Mouse (Mus musculus): Measurements from ENCODE around the gene Kctd2. TPM values are rescaled to one million over a fixed set of nuclear protein-coding genes. Genes with fewer than 3 reads are reported as not detected.

Gene Kctd2
- polyA plus RNA-seq, 1 experiment from 2014 or later: 33.0 TPM

DNA sequence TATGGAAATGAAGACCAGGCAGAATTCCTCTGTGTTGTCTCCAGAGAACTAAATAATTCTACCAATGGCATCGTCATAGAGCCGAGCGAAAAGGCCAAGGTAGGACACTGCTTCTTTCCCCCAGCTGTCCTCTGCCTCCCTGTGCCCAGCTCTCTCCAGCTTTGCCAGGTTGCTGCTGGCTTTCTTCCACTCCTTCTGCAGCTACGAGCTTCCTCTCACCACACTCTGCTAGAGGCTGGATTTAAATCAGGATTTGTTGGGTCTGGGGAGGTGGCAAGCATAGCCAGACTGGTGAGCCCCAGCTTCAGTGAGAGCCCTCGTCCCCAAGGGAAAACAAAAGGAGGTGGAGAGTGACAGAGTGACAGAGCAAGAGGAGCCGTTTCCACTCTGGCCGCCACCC lies 9.4 kb downstream of the Kctd2 start:
- no peaks in the 10 kb centered on the region for H3K9me3 ChIP-seq (replicated peaks)
- peaks cover 79% of the 10 kb centered on the region for H3K36me3 ChIP-seq
- H3K9ac ChIP-seq: no peak overlapping the region
- H3K4me3 ChIP-seq: no peak overlapping the region
- H3K4me1 ChIP-seq: peaks cover 7% of the 10 kb centered on the region; the same call in 1 of the 2 replicates
- no peak for ATAC-seq (ENCODE audit: low FRiP score)
- no peak overlapping the region for H3K27ac ChIP-seq
- no peak overlapping the region for H3K4me2 ChIP-seq (replicated peaks)
- 86% methylated on average over 7 of the region's 7 CpGs for WGBS
- H3K27me3 ChIP-seq: no peaks in the 10 kb centered on the region

DNA sequence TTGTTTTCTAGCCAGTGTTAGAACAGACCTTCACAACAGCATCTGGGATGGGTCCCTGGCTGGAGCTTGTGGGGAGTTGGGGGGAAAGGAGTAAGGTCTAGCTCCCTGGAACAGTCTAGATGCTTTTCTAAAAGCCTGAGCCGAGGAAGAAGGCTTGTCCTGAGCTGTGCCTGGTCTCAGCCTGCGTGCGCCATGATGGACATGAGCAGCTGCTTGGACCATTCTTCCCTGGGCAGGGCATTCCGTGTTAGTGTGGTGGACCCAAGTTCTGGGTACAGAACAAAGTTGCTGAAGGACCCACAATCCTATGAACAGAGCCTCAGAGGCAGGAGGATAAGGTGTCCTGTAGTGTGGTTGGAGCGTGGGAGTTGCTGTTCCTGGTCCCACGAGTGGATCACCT lies 10.6 kb downstream of the Kctd2 start:
- H3K4me3 ChIP-seq: no peak overlapping the region
- no peak overlapping the region for H3K9ac ChIP-seq
- H3K36me3 ChIP-seq: peaks cover 66% of the 10 kb centered on the region
- no peak for ATAC-seq (ENCODE audit: low FRiP score)
- 0 out of 2 replicates have a peak, but pooled peaks cover 7% of the 10 kb centered on the region for H3K27me3 ChIP-seq
- no peaks in the 10 kb centered on the region for H3K9me3 ChIP-seq (replicated peaks)
- H3K4me1 ChIP-seq: peaks cover 11% of the 10 kb centered on the region
- no peak overlapping the region for H3K4me2 ChIP-seq (replicated peaks)
- WGBS: 90% methylated on average over 6 of the region's 6 CpGs
- no peak overlapping the region for H3K27ac ChIP-seq

DNA sequence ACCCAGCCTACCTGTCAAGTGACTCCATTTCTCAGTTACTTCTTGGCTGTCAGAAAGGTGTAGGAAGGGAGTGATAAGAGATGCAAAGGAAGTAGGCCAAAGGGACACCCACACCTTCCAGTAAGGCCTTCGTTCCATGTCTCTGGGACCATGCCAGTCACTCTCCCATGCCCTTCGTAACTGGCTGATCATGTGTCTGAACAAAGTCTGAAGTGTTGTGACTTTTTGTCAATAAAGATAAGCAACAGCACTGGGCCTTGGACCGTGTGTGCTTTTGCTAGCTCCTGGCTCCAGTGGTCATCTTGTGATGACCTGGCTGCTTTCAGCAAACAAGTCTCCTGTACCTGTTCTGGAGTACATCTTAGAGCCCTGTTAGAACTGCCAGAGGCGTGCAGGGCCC lies 12.9 kb downstream of the Kctd2 start:
- Histone ChIP-seq H3K9ac (no peak overlapping the region), H3K4me3 (no peak overlapping the region), H3K36me3 (peaks cover 48% of the 10 kb centered on the region), H3K27me3 (0 out of 2 replicates have a peak, but pooled peaks cover 7% of the 10 kb centered on the region), H3K27ac (no peak overlapping the region), H3K9me3 (replicated peaks) (no peaks in the 10 kb centered on the region), H3K4me2 (replicated peaks) (no peak overlapping the region), H3K4me1 (peaks cover 16% of the 10 kb centered on the region)
- 86% methylated on average over 4 of the region's 4 CpGs for WGBS
- ATAC-seq (ENCODE audit: low FRiP score): no peak

DNA sequence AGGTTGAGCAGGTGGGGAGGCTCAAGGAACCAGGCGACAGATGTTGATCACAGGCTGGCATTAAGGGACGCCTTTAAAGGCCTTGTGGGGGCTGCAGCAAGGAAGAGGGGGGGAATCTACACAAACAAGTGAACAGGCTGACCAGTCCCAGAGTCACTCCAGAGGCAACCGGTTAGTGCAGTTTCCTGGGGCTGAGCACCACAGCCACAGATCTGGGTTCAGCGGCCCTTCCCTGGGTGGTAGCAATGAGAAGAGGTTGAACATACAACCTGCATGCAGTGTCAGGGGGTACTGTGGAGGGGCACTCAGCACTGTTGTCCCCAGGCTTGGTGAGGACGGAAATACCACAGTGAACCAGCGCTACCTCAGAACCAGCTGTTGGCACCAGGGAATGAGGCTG lies 13.4 kb downstream of the Kctd2 start:
- 84% methylated on average over 6 of the region's 6 CpGs for WGBS
- H3K9ac ChIP-seq: no peak overlapping the region
- no peak overlapping the region for H3K4me3 ChIP-seq
- 0 out of 2 replicates have a peak, but pooled peaks cover 7% of the 10 kb centered on the region for H3K27me3 ChIP-seq
- peaks cover 48% of the 10 kb centered on the region for H3K36me3 ChIP-seq
- H3K4me2 ChIP-seq (replicated peaks): no peak overlapping the region
- H3K27ac ChIP-seq: no peak overlapping the region
- no peaks in the 10 kb centered on the region for H3K9me3 ChIP-seq (replicated peaks)
- ATAC-seq (ENCODE audit: low FRiP score): no peak
- H3K4me1 ChIP-seq: peaks cover 16% of the 10 kb centered on the region

DNA sequence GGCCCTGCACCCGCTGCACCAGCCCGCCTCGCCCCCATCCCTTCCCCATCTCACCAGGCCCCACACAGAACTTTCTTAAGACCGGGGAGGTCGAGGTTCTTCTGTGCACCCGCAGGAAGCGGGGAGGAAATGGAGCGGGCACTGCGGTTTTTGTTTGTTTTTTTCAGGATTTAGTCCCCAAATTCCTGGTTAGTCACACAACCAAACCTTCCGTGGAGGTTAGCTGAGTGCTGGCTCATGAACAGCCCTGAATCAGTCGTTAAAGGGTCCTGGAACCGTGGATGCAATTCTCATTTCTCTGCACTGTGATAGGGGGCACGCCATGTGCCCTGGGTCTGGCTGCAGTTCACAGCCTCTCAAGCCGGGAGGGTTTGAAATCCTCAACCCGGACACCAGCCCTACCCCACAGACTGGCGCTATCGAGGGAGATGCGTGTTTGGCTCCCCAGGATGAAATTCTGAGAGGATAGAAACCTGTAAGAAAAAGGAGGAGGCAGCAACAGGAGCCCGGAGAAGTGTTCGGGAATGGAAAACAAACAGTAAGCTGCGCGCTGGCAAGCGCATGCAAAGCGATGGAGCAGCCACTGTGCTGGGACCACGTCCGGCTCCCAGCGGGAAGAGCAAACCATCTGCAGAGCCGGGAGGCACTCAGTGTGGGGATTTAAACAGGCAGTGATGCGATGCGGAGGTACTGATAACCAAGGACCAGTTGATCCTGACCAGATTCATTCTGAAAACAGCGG lies 15.8 kb downstream of the Kctd2 start:
- Histone ChIP-seq H3K36me3 (peaks cover 26% of the 10 kb centered on the region), H3K9me3 (replicated peaks) (peaks cover 6% of the 10 kb centered on the region; the same call in 1 of the 2 replicates), H3K27me3 (0 out of 2 replicates have a peak, but pooled peaks cover 7% of the 10 kb centered on the region), H3K4me1 (peaks cover 16% of the 10 kb centered on the region), H3K27ac (no peak overlapping the region), H3K4me2 (replicated peaks) (peak overlapping the region; percentile 59), H3K4me3 (peak overlapping the region; percentile 27), H3K9ac (peak overlapping the region; percentile 37)
- 0 out of 2 replicates have a peak, but pooled peaks have one; percentile 32 for ATAC-seq (ENCODE audit: low FRiP score)
- 5% methylated on average over 31 of the region's 31 CpGs for WGBS

DNA sequence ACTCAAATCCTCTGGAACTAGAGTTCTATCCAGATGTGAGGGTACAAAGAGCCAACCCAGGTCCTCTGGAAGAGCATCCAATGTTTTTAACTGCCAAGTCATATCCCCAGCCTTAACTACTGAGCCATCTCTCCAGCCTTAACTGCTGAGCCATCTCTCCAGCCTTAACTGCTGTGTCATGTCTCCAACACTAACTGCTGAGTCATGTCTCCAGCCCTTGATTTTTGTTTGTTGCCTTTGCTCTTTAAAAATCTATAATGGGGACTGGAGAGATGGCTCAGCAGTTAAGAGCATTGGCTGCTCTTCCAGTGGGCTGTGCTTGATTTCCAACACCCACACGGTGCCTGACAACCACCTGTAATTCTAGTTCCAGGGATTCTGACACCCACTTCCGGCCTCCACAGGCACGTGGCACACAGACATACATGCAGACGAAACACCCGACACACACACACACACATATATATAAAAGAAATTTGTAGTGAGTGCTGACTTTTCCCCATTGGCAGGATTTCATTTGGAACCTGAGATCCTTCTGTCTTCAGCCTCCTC lies 17.7 kb downstream of the Kctd2 start:
- Histone ChIP-seq H3K27me3 (0 out of 2 replicates have a peak, but pooled peaks cover 7% of the 10 kb centered on the region), H3K36me3 (peaks cover 8% of the 10 kb centered on the region), H3K9me3 (replicated peaks) (peaks cover 6% of the 10 kb centered on the region; the same call in 1 of the 2 replicates), H3K27ac (no peak overlapping the region), H3K4me2 (replicated peaks) (no peak overlapping the region), H3K4me1 (peaks cover 16% of the 10 kb centered on the region), H3K4me3 (no peak overlapping the region), H3K9ac (no peak overlapping the region)
- ATAC-seq (ENCODE audit: low FRiP score): no peak
- WGBS: 85% methylated on average over 5 of the region's 5 CpGs

DNA sequence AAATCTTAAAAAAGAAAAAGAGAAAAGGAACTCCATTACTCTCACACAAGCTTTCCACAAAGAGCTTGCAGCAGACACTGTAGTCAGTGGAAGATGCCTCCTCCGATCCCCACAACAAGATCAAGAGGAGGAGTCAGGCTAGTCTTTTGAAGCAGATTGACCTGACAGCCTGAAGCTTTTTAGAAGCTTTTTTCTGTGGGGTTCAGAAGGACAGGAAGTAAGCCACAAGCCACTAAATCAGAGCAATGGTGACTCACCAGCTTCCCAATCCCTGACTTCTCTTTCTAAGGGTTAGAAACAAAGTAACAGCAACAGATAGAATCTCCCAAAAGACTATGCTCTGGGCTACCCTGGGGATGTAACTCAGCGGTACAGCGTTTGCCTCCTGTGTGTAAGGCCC lies 19.4 kb downstream of the Kctd2 start:
- WGBS: 91% methylated on average over 3 of the region's 3 CpGs

DNA sequence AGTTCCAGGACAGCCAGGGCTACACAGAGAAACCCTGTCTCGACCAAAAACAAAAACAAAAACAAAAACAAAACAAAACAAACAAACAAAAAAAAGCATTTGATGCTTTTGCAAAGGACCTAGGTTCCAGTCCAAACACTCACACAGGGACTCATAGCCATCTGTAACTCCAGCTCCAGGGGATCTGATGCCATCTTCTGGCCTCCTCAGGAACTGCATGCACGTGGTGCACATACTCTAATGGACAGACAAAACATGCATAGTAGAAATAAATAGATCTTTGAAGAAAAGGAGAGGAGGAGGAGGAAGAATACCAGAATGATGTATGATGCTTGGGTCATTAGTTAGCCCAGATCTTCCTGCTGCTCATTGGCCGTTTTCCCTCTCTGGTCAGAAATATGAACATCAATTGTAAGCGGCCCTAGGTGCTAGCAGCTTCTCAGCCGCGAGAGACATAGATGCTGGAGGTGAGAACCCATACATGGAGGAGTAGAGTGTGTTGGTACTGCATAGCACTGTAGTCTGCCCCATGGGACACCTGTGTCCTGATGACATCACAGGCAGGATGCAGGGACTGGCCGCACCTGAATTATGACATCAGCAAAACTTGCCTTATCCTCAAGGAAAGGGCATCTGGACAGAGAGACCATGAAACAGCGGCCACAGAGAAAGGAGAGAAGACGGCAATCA lies 20.1 kb downstream of the Kctd2 start, which contains the start of gene Trim80:
Gene Trim80, plus strand, starts transcription at position 640 of the 690 bp plus-strand sequence.
- H3K36me3 ChIP-seq: no peaks in the 10 kb centered on the region
- H3K4me1 ChIP-seq: peaks cover 16% of the 10 kb centered on the region
- H3K9me3 ChIP-seq (replicated peaks): peaks cover 6% of the 10 kb centered on the region; the same call in 1 of the 2 replicates
- ATAC-seq (ENCODE audit: low FRiP score): no peak
- 96% methylated on average over 9 of the region's 9 CpGs for WGBS
- no peak within 1 kb of the TSS for H3K27ac ChIP-seq
- H3K27me3 ChIP-seq: 0 out of 2 replicates have a peak, but pooled peaks cover 4% of the 10 kb centered on the region
- H3K4me2 ChIP-seq (replicated peaks): no peak within 1 kb of the TSS
- no peak within 1 kb of the TSS for H3K9ac ChIP-seq
- H3K4me3 ChIP-seq: no peak within 1 kb of the TSS

More for the DNA sequence above, 19.4 kb downstream of the Kctd2 start:
- Histone ChIP-seq H3K36me3 (no peaks in the 10 kb centered on the region), H3K4me3 (no peak overlapping the region), H3K9me3 (replicated peaks) (peaks cover 6% of the 10 kb centered on the region; the same call in 1 of the 2 replicates), H3K27ac (no peak overlapping the region), H3K4me1 (peaks cover 16% of the 10 kb centered on the region), H3K4me2 (replicated peaks) (no peak overlapping the region), H3K27me3 (0 out of 2 replicates have a peak, but pooled peaks cover 7% of the 10 kb centered on the region), H3K9ac (no peak overlapping the region)
- no peak for ATAC-seq (ENCODE audit: low FRiP score)

DNA sequence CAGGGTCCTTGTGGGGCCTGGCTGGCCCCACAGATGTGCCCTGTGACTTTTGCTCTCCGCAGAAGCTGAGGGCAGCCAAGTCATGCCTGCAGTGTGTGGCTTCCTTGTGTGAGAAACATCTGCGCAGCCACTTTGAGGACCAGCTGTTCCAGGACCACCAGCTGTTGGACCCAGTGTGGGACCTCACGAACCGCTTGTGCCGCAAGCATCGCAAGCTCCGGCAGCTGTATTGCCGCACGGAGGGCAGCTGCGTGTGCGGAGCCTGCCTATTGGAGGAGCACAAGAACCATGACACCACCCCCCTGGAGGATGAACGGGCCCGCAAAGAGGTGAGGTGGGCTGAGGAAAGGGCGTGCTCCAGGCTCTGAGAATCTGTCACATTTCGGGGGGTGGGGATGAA lies 21.5 kb downstream of the Kctd2 start:
- Histone ChIP-seq H3K4me2 (replicated peaks) (no peak overlapping the region), H3K27ac (no peak overlapping the region), H3K36me3 (no peaks in the 10 kb centered on the region), H3K4me1 (peaks cover 3% of the 10 kb centered on the region), H3K4me3 (no peak overlapping the region), H3K27me3 (no peaks in the 10 kb centered on the region), H3K9ac (no peak overlapping the region), H3K9me3 (replicated peaks) (peaks cover 6% of the 10 kb centered on the region; the same call in 1 of the 2 replicates)
- no peak for ATAC-seq (ENCODE audit: low FRiP score)
- 47% methylated on average over 15 of the region's 15 CpGs for WGBS

DNA sequence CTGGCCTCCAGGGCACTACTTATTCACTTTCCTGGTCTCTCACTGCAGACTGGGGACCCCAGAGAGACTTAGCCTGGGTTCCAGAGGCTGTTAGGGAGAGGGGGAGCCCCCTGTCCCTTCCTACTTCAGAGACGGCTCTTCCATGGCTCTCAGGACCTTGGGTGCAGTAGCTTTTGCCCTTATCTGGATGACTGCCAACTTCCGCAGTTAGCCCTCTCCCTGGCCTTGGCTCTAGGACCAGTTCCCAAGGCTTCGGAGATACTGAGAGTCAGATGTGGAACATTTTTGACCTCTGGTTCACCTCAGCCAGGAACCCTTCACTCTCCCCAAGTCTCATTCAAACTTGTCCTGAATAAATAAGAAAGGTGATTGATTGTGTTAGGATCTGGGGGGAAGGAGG lies 27.0 kb downstream of the Kctd2 start:
- 72% methylated on average over 3 of the region's 3 CpGs for WGBS

DNA sequence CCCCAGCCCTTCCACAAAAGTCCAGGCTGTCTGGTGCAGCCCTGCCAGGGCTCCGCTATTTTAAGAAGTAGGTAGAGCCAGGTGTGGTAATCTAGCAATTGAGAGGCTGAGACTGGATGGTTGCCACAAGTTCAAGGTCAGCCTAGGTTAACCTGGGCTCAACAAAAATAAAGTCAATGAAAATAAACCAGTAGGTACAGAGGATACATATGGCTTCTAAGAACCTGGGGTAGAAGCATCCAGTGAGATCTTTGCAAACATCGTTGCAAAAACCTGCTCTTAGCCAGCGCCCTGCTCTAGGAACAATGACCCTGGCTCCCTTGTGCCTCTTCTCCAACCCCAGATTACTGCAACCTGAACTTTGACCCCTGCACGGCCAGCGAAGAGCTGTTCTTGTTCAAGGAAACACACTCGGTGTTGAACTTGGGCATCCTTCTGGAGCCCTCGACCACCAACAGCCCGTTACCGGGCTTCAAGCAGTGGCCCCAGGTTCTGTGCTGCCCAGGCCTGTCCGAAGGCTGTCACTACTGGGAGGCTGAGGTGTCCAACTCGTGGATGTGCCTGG lies 27.5 kb downstream of the Kctd2 start:
- Histone ChIP-seq H3K4me3 (no peak overlapping the region), H3K9me3 (replicated peaks) (no peaks in the 10 kb centered on the region), H3K36me3 (no peaks in the 10 kb centered on the region), H3K9ac (no peak overlapping the region), H3K27ac (no peak overlapping the region), H3K4me1 (no peaks in the 10 kb centered on the region), H3K27me3 (0 out of 2 replicates have a peak, but pooled peaks cover 3% of the 10 kb centered on the region), H3K4me2 (replicated peaks) (no peak overlapping the region)
- no peak for ATAC-seq (ENCODE audit: low FRiP score)
- WGBS: 88% methylated on average over 11 of the region's 11 CpGs

More for the DNA sequence above, 27.0 kb downstream of the Kctd2 start:
- ATAC-seq (ENCODE audit: low FRiP score): no peak
- no peaks in the 10 kb centered on the region for H3K9me3 ChIP-seq (replicated peaks)
- no peak overlapping the region for H3K4me2 ChIP-seq (replicated peaks)
- H3K27ac ChIP-seq: no peak overlapping the region
- H3K27me3 ChIP-seq: 0 out of 2 replicates have a peak, but pooled peaks cover 3% of the 10 kb centered on the region
- H3K4me1 ChIP-seq: no peaks in the 10 kb centered on the region
- no peak overlapping the region for H3K9ac ChIP-seq
- no peak overlapping the region for H3K4me3 ChIP-seq
- H3K36me3 ChIP-seq: no peaks in the 10 kb centered on the region

DNA sequence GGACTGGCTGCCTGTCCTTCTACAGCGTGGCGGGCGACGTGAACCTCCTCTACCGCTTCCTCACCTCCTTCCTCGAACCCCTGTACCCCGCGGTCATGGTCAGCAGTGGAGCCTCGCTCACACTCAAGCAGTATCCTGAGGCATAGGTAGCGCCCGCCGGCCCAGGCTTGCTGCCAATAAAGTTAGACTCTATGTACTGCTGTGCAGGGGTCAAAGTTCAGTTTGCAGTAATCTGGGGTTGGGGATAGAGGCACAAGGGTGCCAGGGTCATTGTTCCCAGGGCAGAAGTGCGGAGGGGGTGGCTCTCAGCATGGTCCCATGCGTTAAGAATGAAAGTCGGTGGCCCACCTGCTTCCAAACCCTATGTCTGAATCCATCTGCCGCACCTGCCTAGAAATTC lies 28.1 kb downstream of the Kctd2 start:
- Histone ChIP-seq H3K4me2 (replicated peaks) (no peak overlapping the region), H3K27me3 (0 out of 2 replicates have a peak, but pooled peaks cover 3% of the 10 kb centered on the region), H3K36me3 (no peaks in the 10 kb centered on the region), H3K9ac (no peak overlapping the region), H3K27ac (no peak overlapping the region), H3K4me3 (no peak overlapping the region), H3K4me1 (no peaks in the 10 kb centered on the region), H3K9me3 (replicated peaks) (no peaks in the 10 kb centered on the region)
- no peak for ATAC-seq (ENCODE audit: low FRiP score)
- 82% methylated on average over 16 of the region's 16 CpGs for WGBS
